Mouse (Mus musculus) layer of hippocampus, postnatal 10 days (tissue): ENCODE measurements around the gene Syncrip. TPM values are rescaled to one million over a fixed set of nuclear protein-coding genes. Genes with fewer than 3 reads are reported as not detected.

Experiments used
- DNase-seq, 2 experiments: peaks; one replicate each; pipeline ENCODE4 v3.0.0; 2021; ENCODE audit warnings: low spot score in 2 of 2
- long read RNA-seq: library from polyadenylated mRNA; stranded (forward); transcript quantifications from one replicate; pipeline ENCODE4 v2.0.0, GENCODE M21; 2023
- total RNA-seq, 2 experiments: library from RNA; stranded (reverse); gene quantifications; 2 replicates each; pipeline ENCODE4 v1.2.3; 2021

Syncrip gene
- total RNA-seq = 100 to 1,000 TPM; 105 to 112 TPM
- long read RNA-seq, full-length matches to known transcripts = 44 of 71 reads
- long read RNA-seq, partial matches to known transcripts = 11 of 71 reads
- long read RNA-seq, other reads (novel, unspliced or antisense) = 16 of 71 reads

GRCm38 (mm10) chr9:88482230-88482828 lies at the start of gene Syncrip:
Gene Syncrip (minus strand): TSS chr9:88482574.
- DNase-seq = peak; percentile 88 to 93

DNA sequence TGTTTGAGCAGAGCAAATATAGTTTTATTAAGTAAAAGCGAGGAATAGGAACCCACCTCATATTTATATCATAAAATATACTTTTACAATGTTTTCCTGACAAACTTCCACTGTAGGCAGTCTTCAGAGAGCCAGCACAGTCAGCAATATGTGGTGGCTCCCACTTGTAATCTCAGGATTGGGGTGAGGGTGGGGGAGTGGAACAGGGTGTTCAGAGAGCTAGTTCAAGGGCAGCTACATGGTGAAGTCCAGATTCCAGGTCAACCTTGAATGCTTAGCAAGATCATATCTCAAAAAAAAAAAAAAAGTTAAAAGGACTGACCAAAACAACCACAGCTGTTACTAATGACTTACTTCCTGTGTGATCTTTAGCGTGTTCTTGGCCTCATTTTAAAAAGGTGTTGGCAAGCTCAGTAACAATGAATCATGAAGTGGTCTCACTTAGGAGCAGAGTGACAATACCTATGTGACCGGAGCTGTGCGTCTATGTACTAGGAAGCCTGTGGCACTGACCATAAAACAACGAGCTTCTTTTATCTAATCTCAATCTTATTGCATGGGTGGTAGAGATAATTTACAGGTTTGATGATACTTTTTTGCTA lies 47.7 kb upstream of the Syncrip start:
- DNase-seq = no peak

DNA sequence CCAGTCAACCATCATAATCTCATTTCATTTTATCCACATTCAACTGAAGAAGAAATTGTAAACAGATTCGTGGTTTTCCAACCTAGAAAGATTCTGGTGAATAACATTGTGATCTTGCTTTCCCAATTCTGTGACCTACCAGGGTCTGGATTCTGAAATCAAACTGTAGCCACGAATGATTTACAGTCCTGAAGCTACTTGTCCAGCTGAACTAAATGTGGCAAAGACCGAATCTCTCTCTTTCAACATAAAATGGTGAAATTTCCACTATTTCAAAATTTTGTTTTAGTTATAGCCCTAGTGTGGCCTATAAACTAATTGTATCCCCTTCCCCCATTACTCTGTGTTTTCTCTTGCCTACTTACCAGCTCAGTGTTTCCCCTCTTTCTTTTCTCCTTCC lies 47.2 kb upstream of the Syncrip start:
- no peak for DNase-seq

DNA sequence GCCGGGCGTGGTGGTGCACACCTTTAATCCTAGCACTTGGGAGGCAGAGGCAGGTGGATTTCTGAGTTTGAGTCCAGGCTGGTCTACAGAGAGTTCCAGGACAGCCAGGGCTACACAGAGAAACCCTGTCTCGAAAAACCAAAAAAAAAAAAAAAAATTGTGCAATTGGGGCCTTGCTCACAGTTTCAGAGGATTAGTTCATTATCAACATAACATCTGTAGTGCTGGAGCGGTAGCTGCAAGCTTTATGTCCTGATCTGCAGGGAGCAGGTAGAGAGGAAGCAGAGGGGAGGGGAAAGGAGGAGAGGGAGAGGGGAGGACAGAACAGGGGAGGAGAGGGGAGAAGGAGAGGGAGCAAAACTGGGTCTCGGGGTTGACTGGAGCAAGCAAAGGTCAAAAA lies 46.4 kb upstream of the Syncrip start:
- no peak for DNase-seq

- no peak for DNase-seq
Observed at GRCm38 (mm10) chr9:88527956-88528355, 45.6 kb upstream of the Syncrip start.

GRCm38 (mm10) chr9:88525341-88525740 lies 43.0 kb upstream of the Syncrip start:
- no peak for DNase-seq

GRCm38 (mm10) chr9:88524796-88525195 lies 42.4 kb upstream of the Syncrip start:
- DNase-seq = no peak

GRCm38 (mm10) chr9:88524367-88524766 lies 42.0 kb upstream of the Syncrip start:
- DNase-seq = no peak

DNA sequence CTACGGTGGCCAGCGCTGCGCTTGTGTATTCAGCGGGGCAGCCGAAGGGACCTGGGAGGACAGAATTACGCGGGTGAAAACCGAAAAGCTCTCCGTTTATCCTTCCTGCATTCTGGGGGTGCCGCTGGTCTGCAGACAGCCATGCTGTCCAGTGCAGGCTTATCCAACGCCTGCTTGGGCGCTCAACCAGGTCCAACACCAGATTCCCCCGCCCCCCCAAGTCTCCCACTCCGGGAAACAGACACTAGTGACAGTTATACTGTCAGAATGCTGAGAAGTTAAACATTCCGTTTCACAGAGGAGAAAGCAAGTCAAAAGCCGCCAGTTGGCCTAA lies 40.9 kb upstream of the Syncrip start:
- DNase-seq = no peak

DNA sequence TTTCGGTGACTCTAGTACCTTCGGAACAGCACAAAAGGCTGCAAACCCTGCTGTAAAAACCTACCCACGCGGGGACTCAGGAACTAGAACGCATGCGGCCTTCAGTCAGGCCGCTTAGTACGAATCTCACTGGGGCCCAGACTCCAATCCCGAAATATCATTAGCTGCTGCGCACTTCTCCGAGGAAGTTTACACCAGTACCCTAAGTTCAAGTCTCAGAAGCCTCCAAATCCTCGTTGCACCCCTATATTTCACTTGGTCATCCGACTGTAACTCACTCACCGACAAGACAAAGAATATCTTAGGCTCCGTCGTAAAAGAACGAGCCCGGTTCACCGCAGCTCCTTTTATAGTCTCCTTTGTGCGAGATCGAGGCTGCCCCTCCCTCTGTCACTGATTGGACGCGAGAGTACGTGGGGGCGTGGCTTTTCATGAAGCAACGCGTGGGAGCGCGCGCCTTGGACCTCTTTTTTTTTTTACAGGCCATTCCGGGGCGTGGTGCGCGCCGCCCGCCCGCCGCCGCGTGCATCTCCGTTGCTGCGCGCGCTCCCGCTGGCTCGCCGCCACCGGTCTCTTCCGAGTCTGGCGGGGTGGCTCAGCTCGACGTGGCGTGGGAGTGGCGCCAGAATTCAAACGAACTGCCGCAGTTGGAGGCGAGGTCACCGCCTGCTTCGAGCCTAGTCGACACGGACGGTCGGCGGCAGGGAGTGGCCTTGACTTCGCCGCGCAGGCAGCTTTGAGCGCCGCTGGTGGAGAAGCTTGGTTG lies 40.4 kb upstream of the Syncrip start:
- peak; percentile 97 for DNase-seq

- no peak for DNase-seq
Observed at GRCm38 (mm10) chr9:88521961-88522568, 39.7 kb upstream of the Syncrip start.

- no peak for DNase-seq
Observed at GRCm38 (mm10) chr9:88520849-88521483, 38.6 kb upstream of the Syncrip start.

DNA sequence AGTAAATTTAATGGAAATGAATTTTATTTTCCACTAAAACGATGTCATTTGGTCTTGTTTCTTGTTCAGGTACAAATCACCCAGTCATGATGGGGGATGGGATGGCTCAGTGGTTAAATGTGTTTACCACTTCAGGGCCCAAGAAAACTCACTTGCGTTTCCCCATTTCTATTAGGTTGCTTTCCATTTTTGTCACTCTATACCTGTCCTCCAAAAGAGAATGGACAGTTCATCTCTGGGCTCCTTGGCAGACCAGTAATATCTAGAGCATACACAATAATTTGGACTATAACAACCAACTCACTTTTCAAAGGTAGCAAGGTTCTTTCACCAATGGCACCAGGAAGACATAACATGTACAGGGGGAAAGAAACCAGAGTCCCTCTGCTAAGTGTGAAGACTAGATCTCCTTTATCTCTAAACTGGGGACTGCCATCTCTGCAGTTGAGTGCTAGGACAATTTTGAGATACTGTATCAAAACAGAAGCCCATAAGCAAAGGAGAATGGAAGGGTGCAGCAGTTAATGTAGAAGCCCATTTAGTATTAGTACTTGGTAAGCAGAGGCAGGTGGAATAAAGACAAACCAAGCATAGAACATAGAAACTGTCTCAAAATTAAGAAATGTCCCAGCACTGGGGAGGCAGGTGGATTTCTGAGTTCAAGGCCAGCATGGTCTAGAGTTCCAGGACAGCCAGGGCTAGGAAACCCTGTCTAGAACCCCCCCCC lies 37.9 kb upstream of the Syncrip start:
- no peak for DNase-seq

DNA sequence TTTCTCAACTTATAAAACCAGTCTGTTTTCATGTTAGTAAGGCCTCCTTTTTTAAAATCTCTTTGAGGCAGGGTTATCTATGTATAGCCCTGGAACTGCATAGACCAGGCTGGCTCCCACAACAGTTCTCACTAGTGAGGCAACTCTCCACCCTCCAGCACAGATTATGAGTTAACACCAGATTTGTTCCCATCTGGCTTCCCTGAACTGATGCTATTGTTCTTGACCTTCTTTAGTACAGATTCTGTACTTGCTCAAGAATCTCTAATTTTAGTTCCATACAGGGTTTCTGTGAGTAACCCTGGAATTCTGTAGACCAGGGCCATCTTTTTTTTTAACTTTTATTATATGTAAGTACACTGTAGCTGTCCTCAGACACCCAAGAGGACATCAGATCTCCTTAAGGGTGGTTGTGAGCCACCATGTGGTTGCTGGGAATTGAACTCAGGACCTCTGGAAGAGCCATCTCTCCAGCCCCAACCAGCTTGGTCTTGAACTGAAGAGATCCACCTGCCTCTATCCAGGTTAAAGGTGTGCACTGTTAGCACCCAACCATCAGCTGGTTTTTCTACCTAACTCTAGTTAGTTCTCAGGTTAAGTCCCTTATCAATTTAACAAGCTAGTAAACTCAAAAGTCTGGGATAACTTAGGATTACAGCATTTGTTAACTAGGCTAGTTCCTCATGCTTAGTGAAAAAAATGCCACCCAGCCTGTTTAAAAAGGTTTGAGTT lies 37.2 kb upstream of the Syncrip start:
- no peak for DNase-seq

- DNase-seq = no peak
Observed at GRCm38 (mm10) chr9:88516361-88516995, 34.1 kb upstream of the Syncrip start.

DNA sequence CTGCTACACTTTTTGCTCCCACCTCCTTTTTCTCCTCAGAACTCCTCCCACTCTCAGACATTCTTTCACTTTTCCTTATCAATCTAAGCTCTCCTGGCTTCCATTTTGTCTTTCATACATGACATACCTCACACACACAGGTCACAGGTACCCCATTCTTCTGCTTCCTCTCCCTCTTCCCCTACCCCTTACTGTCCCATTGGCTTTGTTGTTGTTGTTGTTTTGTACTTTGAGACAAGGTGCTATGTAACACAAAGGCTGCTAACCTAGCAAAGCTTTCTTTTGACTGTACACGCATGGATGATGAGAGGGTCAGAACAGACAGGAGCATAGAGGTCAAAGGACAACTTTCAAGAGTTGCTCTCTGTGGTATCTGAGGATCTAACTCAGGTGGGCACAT lies 33.2 kb upstream of the Syncrip start:
- no peak for DNase-seq

- no peak for DNase-seq
Observed at GRCm38 (mm10) chr9:88501846-88502245, 19.5 kb upstream of the Syncrip start.

- DNase-seq = no peak
Observed at GRCm38 (mm10) chr9:88500112-88500511, 17.7 kb upstream of the Syncrip start.

GRCm38 (mm10) chr9:88492522-88492921 lies 10.1 kb upstream of the Syncrip start:
- DNase-seq = no peak

- DNase-seq = no peak
Observed at GRCm38 (mm10) chr9:88484531-88484930, 2.2 kb upstream of the Syncrip start.
